Mouse (Mus musculus): ENCODE results near the gene Mrpl37. TPM values are rescaled to one million over a fixed set of nuclear protein-coding genes. Genes with fewer than 3 reads are reported as not detected.

The Mrpl37 gene
- polyA plus RNA-seq, 1 experiment from 2014 or later, result 36.5 TPM

Other genes starting within 250 kb of the Mrpl37 start
- gene Ssbp3, start 156.2 kb downstream of the Mrpl37 start, polyA plus RNA-seq (2018), result 20.3 to 44.3 TPM (median 27.6 TPM) in 3 replicates
- gene Cyb5rl, start 120 bp upstream of the Mrpl37 start, polyA plus RNA-seq (2018), result 2.2 to 6.5 TPM (median 3.2 TPM) in 3 replicates
- not detected in 3 replicates for gene Cdcp2, start 30.0 kb upstream of the Mrpl37 start, polyA plus RNA-seq (2018)
- 130 to 235 TPM (median 181 TPM) in 3 replicates for gene Tmem59, start 111.5 kb upstream of the Mrpl37 start, polyA plus RNA-seq (2018)
- 33.9 to 65.4 TPM (median 51.7 TPM) in 3 replicates for gene Tceanc2, start 112.2 kb upstream of the Mrpl37 start, polyA plus RNA-seq (2018)
- not detected in 3 replicates for gene Ldlrad1, start 142.3 kb upstream of the Mrpl37 start, polyA plus RNA-seq (2018)
- 8.4 to 11.4 TPM (median 10.0 TPM) in 3 replicates for gene Lrrc42, start 186.7 kb upstream of the Mrpl37 start, polyA plus RNA-seq (2018)
- gene Hspb11, start 186.7 kb upstream of the Mrpl37 start, polyA plus RNA-seq (2018), result 16.2 to 43.5 TPM (median 22.6 TPM) in 3 replicates
- not detected in 3 replicates for gene Dio1, start 240.3 kb upstream of the Mrpl37 start, polyA plus RNA-seq (2018)
- gene Yipf1, start 247.5 kb upstream of the Mrpl37 start, polyA plus RNA-seq (2018), result 33.6 to 49.3 TPM (median 47.6 TPM) in 3 replicates